Mouse (Mus musculus) MN1 (cell line): Measurements from ENCODE around the gene Nqo2.

Experiments used
- DNase-seq: peaks from one replicate; pipeline ENCODE4 v3.0.0-alpha.2; 2016; ENCODE audit warnings: low spot score

Gene Nqo2

GRCm38 (mm10) chr13:33995197-33995596 lies 30.7 kb downstream of the Nqo2 start:
- peak; percentile 72 for DNase-seq

- peak; percentile 91 for DNase-seq
Observed at GRCm38 (mm10) chr13:34002058-34003006, 37.8 kb downstream of the Nqo2 start, which contains the start of the genes Ripk1 and Serpinb6a. TSS of gene Ripk1 (plus strand) at chr13:34002363. TSS of gene Serpinb6a (minus strand) at chr13:34002794.

- DNase-seq = peak; percentile 14
Observed at GRCm38 (mm10) chr13:34003058-34003457, 38.6 kb downstream of the Nqo2 start.

GRCm38 (mm10) chr13:34007234-34007633 lies 42.7 kb downstream of the Nqo2 start:
- DNase-seq = no peak

GRCm38 (mm10) chr13:34016927-34017569 lies 52.6 kb downstream of the Nqo2 start:
- DNase-seq = no peak

GRCm38 (mm10) chr13:34018521-34018920 lies 54.0 kb downstream of the Nqo2 start:
- DNase-seq = no peak

GRCm38 (mm10) chr13:34021998-34022397 lies 57.5 kb downstream of the Nqo2 start:
- no peak for DNase-seq

GRCm38 (mm10) chr13:34032041-34032440 lies 67.6 kb downstream of the Nqo2 start:
- no peak for DNase-seq

GRCm38 (mm10) chr13:34035424-34035823 lies 70.9 kb downstream of the Nqo2 start:
- no peak for DNase-seq

- no peak for DNase-seq
Observed at GRCm38 (mm10) chr13:34036726-34037125, 72.2 kb downstream of the Nqo2 start.

- peak; percentile 93 for DNase-seq
Observed at GRCm38 (mm10) chr13:34037172-34038055, 72.9 kb downstream of the Nqo2 start, which contains the start of gene Bphl. TSS of gene Bphl (plus strand) at chr13:34037597.

- no peak for DNase-seq
Observed at GRCm38 (mm10) chr13:34038056-34038432, 73.6 kb downstream of the Nqo2 start.
